Comparison of ENCODE assay signal across 8 mouse cellular contexts in the genomic region with DNA sequence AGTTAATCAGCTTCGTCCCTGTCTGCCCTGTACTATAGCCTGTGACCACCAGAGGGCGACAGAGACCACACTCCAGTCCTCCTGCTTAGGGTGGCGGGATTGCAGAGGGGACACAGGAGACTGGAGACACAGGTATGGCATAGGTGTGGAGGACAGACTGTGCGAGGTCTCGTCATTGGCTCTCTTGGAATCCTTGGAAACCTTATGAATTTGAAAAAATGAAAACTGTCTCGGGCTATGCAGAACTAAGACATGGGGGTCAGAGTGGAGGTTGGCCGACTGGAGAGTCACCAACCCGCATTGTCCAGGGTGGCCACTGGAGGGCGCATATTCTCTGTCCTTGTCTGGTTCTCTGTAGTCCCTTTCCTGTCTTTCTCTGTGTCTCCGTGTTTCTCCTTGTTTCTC. TPM values are rescaled to one million over a fixed set of nuclear protein-coding genes. Genes with fewer than 3 reads are reported as not detected.
DNase-seq lines count a peak whose midpoint lies in the region; ATAC-seq and TF ChIP-seq lines count a peak whose summit lies in the region.

No protein-coding gene starts in this region.

- peaks cover 28% of the 10 kb centered on the region for H3K27me3 ChIP-seq in G1E (ENCODE audit: insufficient read depth, low read length)
- H3K27me3 ChIP-seq in forebrain, embryonic 16.5 days (replicated peaks; ENCODE audit: control insufficient read depth, insufficient read depth, low read length) = no peaks in the 10 kb centered on the region

- intact Hi-C loops in heart, postnatal 36 days (cut with DNase I) = loop anchor here (1.0 to 10.0 kb wide), 8 partner anchors 28 to 430 kb away; no protein-coding TSS in a partner anchor

- peak overlapping the region; percentile 37 for H3K4me2 ChIP-seq in forebrain, embryonic 16.5 days (ENCODE audit: low read length)

- peaks cover 15% of the 10 kb centered on the region for H3K4me1 ChIP-seq in G1E (ENCODE audit: insufficient read depth, low read depth, low read length)
- peaks cover 33% of the 10 kb centered on the region for H3K4me1 ChIP-seq in forebrain, embryonic 16.5 days (replicated peaks; ENCODE audit: control insufficient read depth, insufficient read depth, low read length)
- H3K4me1 ChIP-seq in lung, adult 2 months (ENCODE audit: control insufficient read depth, insufficient read depth, low read length) = no peaks in the 10 kb centered on the region

- no peaks in the 10 kb centered on the region for H3K9me3 ChIP-seq in G1E (replicated peaks)
- H3K9me3 ChIP-seq in forebrain, embryonic 16.5 days (ENCODE audit: control insufficient read depth, low read length) = no peaks in the 10 kb centered on the region

- H3K36me3 ChIP-seq in G1E (replicated peaks) = no peaks in the 10 kb centered on the region
- H3K36me3 ChIP-seq in forebrain, embryonic 16.5 days (ENCODE audit: control insufficient read depth, insufficient read depth) = no peaks in the 10 kb centered on the region

- TF ChIP-seq CTCF in G1E (IDR thresholded peaks at IDR 0.05; ENCODE audit: low read depth, low read length) = peak; percentile 85
- TF ChIP-seq CTCF in lung, adult 2 months (IDR thresholded peaks at IDR 0.05; ENCODE audit: insufficient read depth, low read length) = peak; percentile 98

- no peak overlapping the region for H3K4me3 ChIP-seq in G1E (ENCODE audit: low read depth, low read length)
- no peak overlapping the region for H3K4me3 ChIP-seq in forebrain, embryonic 16.5 days (replicated peaks; ENCODE audit: low read length)
- no peak overlapping the region for H3K4me3 ChIP-seq in lung, adult 2 months (replicated peaks; ENCODE audit: extremely low read depth, low read depth, low read length)

- peak; percentile 71 for DNase-seq in G1E (ENCODE audit: low spot score)
- DNase-seq in cerebellum, adult 11-12 months = peak; percentile 85
- peak; percentile 92 to 96 for DNase-seq in heart, postnatal 36 days
- DNase-seq in layer of hippocampus, adult 18-20 months (ENCODE audit: low spot score in 2 of 2) = peak; percentile 81 to 92
- DNase-seq in lung, adult 2 months = peak; percentile 93
- peak; percentile 75 for DNase-seq in testis, postnatal 14 days (ENCODE audit: low spot score)

- H3K27ac ChIP-seq in forebrain, embryonic 16.5 days (ENCODE audit: low read length) = 0 out of 2 replicates have a peak overlapping the region, but pooled peaks have one; percentile 5

- no peak overlapping the region for H3K9ac ChIP-seq in forebrain, embryonic 16.5 days (replicated peaks; ENCODE audit: low read depth, low read length)

- 0% methylated on average over 10 of the region's 10 CpGs for WGBS in forebrain, embryonic 16.5 days
- WGBS in lung, adult 2 months = under 1% methylated on average over 10 of the region's 10 CpGs

- TF ChIP-seq POLR2A in lung, adult 2 months (IDR thresholded peaks at IDR 0.05; ENCODE audit: borderline replicate concordance, extremely low read depth, low read depth, low read length) = no peak

- ATAC-seq in G1E (ENCODE audit: extremely low read depth, insufficient number of reproducible peaks, low FRiP score, poor library complexity, severe bottlenecking) = peak; percentile 76
- peak; percentile 79 for ATAC-seq in forebrain, embryonic 16.5 days
- peak; percentile 65 for ATAC-seq in neutrophil, adult 5-6 weeks (ENCODE audit: extremely low read depth, insufficient number of reproducible peaks, low FRiP score, poor library complexity, severe bottlenecking)

RNA-seq across cellular contexts. Expression of a gene that starts 1.8 kb away (rescaled TPM):
- total RNA-seq in G1E (2014; fragmentation: Nextera tagmentation) (not detected in 2 replicates), G1E (2017) (not detected in 2 replicates)
- polyA plus RNA-seq in G1E (2012) = not detected in 2 replicates
- polyA plus RNA-seq in forebrain, embryonic 16.5 days (2015; fragmentation: Nextera tagmentation; extraction: Ambion mirVana) = 1.3 and 1.8 TPM in 2 replicates
- not detected for total RNA-seq in heart, postnatal 36 days (2021)
- under 1 TPM; 0.45 to 0.58 TPM for total RNA-seq in layer of hippocampus, adult 18-20 months (2021)
- 9.0 and 10.2 TPM in 2 replicates for polyA plus RNA-seq in lung, adult 2 months (2012; rRNA removed)
- not detected in 2 replicates for total RNA-seq in neutrophil, adult 5-6 weeks (2017)

RNA-seq across cellular contexts. Expression of a gene that starts 49.2 kb away (rescaled TPM):
- total RNA-seq in G1E (2014; fragmentation: Nextera tagmentation) (48.4 and 51.8 TPM in 2 replicates), G1E (2017) (6.3 and 6.4 TPM in 2 replicates)
- polyA plus RNA-seq in G1E (2012) = 106 and 110 TPM in 2 replicates
- polyA plus RNA-seq in forebrain, embryonic 16.5 days (2015; fragmentation: Nextera tagmentation; extraction: Ambion mirVana) = 26.9 and 34.9 TPM in 2 replicates
- total RNA-seq in heart, postnatal 36 days (2021) = 10 to 100 TPM; 21.2 to 26.6 TPM
- total RNA-seq in layer of hippocampus, adult 18-20 months (2021) = 100 to 1,000 TPM; 142 to 146 TPM
- polyA plus RNA-seq in lung, adult 2 months (2012; rRNA removed) = 35.6 and 39.6 TPM in 2 replicates
- 22.8 and 28.5 TPM in 2 replicates for total RNA-seq in neutrophil, adult 5-6 weeks (2017)
